Mouse (Mus musculus) kidney, adult 2 months (tissue): ENCODE results near the gene Eml1. TPM values are rescaled to one million over a fixed set of nuclear protein-coding genes. Genes with fewer than 3 reads are reported as not detected.

ENCODE experiments used
- DNase-seq: peaks from one replicate; pipeline ENCODE4 v3.0.0; 2021
- H3K27ac ChIP-seq: fragments of 200-500 bp; 2 replicates; pipeline ENCODE4 v1.5.1; 2012; ENCODE audit warnings: low read depth, low read length, control low read depth, inconsistent platforms; ENCODE audit not compliant: insufficient read depth
- H3K27me3 ChIP-seq: fragments of 200-500 bp; replicated peaks from 2 replicates; pipeline ENCODE4 v1.6.1; 2012; ENCODE audit warnings: mild to moderate bottlenecking, moderate library complexity, low read length, inconsistent platforms; ENCODE audit not compliant: control insufficient read depth, insufficient read depth
- H3K36me3 ChIP-seq: fragments of 200-500 bp; 2 replicates; pipeline ENCODE4 v1.6.1; 2012; ENCODE audit warnings: mild to moderate bottlenecking, moderate library complexity, low read length, inconsistent platforms; ENCODE audit not compliant: control insufficient read depth, insufficient read depth
- H3K4me1 ChIP-seq: fragments of 200-500 bp; 2 replicates; pipeline ENCODE4 v1.6.1; 2011; ENCODE audit warnings: low read length; ENCODE audit not compliant: control insufficient read depth, insufficient read depth
- H3K4me3 ChIP-seq: fragments of 200-500 bp; 2 replicates; pipeline ENCODE4 v1.5.1; 2011; ENCODE audit warnings: mild to moderate bottlenecking, low read depth, low read length, control low read depth; ENCODE audit not compliant: insufficient read depth
- CTCF ChIP-seq: fragments of 200-500 bp; conservative IDR thresholded peaks from 2 replicates; pipeline ENCODE4 v1.5.1; 2011; ENCODE audit warnings: low read depth, mild to moderate bottlenecking, control low read depth, low read length, moderate library complexity, mixed read lengths; ENCODE audit not compliant: insufficient read depth, insufficient read length
- POLR2A ChIP-seq: fragments of 200-500 bp; IDR thresholded peaks from one replicate; pipeline ENCODE4 v1.6.1; 2011; ENCODE audit warnings: low read depth, low read length, control low read depth
- WGBS: fragments of 180-500 bp; shearing (Covaris S2); methylation state at CpG from one replicate; pipeline ENCODE4 v1.1.7; 2018; 5-methylcytosine and 5-hydroxymethylcytosine counted together
- polyA plus RNA-seq: library from polyadenylated mRNA; depleted of rRNA; stranded (reverse); fragments of >200 nt; gene quantifications from 2 replicates; pipeline ENCODE4 v1.2.3, GENCODE M21; 2012

Gene Eml1
- polyA plus RNA-seq, 1 experiment: 14.2 TPM

- H3K36me3 ChIP-seq: no peaks in the 10 kb centered on the region
- WGBS: 72% methylated on average over 7 of the region's 7 CpGs
- H3K27ac ChIP-seq: no peak overlapping the region
- no peak for DNase-seq
- H3K4me1 ChIP-seq: no peaks in the 10 kb centered on the region
- H3K27me3 ChIP-seq: no peaks in the 10 kb centered on the region
- no peak for TF ChIP-seq CTCF
- TF ChIP-seq POLR2A: no peak
- H3K4me3 ChIP-seq: no peak overlapping the region
These were observed 139.8 kb downstream of the Eml1 start for GRCm38 (mm10) chr12:108510571-108510970.

- H3K36me3 ChIP-seq: no peaks in the 10 kb centered on the region
- no peaks in the 10 kb centered on the region for H3K4me1 ChIP-seq
- no peaks in the 10 kb centered on the region for H3K27me3 ChIP-seq
- TF ChIP-seq CTCF (no peak), POLR2A (no peak)
- no peak overlapping the region for H3K4me3 ChIP-seq
- peak; percentile 35 for DNase-seq
- no peak overlapping the region for H3K27ac ChIP-seq
- 4% methylated on average over 3 of the region's 3 CpGs for WGBS
These were observed 140.3 kb downstream of the Eml1 start for GRCm38 (mm10) chr12:108511009-108511408.

GRCm38 (mm10) chr12:108515464-108515863 is 144.7 kb downstream of the Eml1 start:
- H3K36me3 ChIP-seq: no peaks in the 10 kb centered on the region
- H3K4me3 ChIP-seq: no peak overlapping the region
- no peak for TF ChIP-seq POLR2A
- no peak for TF ChIP-seq CTCF
- no peak overlapping the region for H3K27ac ChIP-seq
- WGBS: 95% methylated on average over 12 of the region's 12 CpGs
- H3K27me3 ChIP-seq: no peaks in the 10 kb centered on the region
- H3K4me1 ChIP-seq: no peaks in the 10 kb centered on the region
- DNase-seq: no peak

GRCm38 (mm10) chr12:108519374-108519773 is 148.6 kb downstream of the Eml1 start:
- Histone ChIP-seq H3K4me1 (no peaks in the 10 kb centered on the region), H3K36me3 (no peaks in the 10 kb centered on the region), H3K27me3 (no peaks in the 10 kb centered on the region), H3K27ac (no peak overlapping the region), H3K4me3 (no peak overlapping the region)
- WGBS: 63% methylated on average over 8 of the region's 8 CpGs
- no peak for TF ChIP-seq CTCF
- no peak for TF ChIP-seq POLR2A
- DNase-seq: peak; percentile 32

GRCm38 (mm10) chr12:108529214-108529613 is 158.5 kb downstream of the Eml1 start:
- Histone ChIP-seq H3K4me1 (no peaks in the 10 kb centered on the region), H3K4me3 (no peak overlapping the region), H3K27ac (no peak overlapping the region), H3K36me3 (no peaks in the 10 kb centered on the region), H3K27me3 (no peaks in the 10 kb centered on the region)
- peak; percentile 31 for DNase-seq
- TF ChIP-seq CTCF: peak; percentile 66
- TF ChIP-seq POLR2A: no peak
- WGBS: 41% methylated on average over 8 of the region's 8 CpGs

GRCm38 (mm10) chr12:108534484-108534883 is 163.7 kb downstream of the Eml1 start:
- Histone ChIP-seq H3K27ac (no peak overlapping the region), H3K27me3 (no peaks in the 10 kb centered on the region), H3K4me1 (no peaks in the 10 kb centered on the region), H3K4me3 (no peak overlapping the region), H3K36me3 (no peaks in the 10 kb centered on the region)
- DNase-seq: no peak
- no peak for TF ChIP-seq POLR2A
- TF ChIP-seq CTCF: no peak
- 87% methylated on average over 11 of the region's 11 CpGs for WGBS

- 75% methylated on average over 10 of the region's 10 CpGs for WGBS
- Histone ChIP-seq H3K4me3 (no peak overlapping the region), H3K27me3 (no peaks in the 10 kb centered on the region), H3K27ac (no peak overlapping the region), H3K4me1 (no peaks in the 10 kb centered on the region), H3K36me3 (no peaks in the 10 kb centered on the region)
- no peak for DNase-seq
- no peak for TF ChIP-seq POLR2A
- TF ChIP-seq CTCF: no peak; the same call in 1 of the 2 replicates
These were observed 165.7 kb downstream of the Eml1 start for GRCm38 (mm10) chr12:108536461-108536860.
